Mouse (Mus musculus): ENCODE measurements around the gene Rbm17.

GRCm38 (mm10) chr2:11552966-11553451, 50.9 kb downstream of the Rbm17 start:
- TF ChIP-seq POLR2A (IDR thresholded peaks at IDR 0.05; ENCODE audit: low read depth, low read length) (no peak; the same call in 1 of the 2 replicates), CTCF (IDR thresholded peaks at IDR 0.05; ENCODE audit: extremely low read depth, insufficient read depth, insufficient read length, insufficient replicate concordance) (no peak)
